In the genomic region with DNA sequence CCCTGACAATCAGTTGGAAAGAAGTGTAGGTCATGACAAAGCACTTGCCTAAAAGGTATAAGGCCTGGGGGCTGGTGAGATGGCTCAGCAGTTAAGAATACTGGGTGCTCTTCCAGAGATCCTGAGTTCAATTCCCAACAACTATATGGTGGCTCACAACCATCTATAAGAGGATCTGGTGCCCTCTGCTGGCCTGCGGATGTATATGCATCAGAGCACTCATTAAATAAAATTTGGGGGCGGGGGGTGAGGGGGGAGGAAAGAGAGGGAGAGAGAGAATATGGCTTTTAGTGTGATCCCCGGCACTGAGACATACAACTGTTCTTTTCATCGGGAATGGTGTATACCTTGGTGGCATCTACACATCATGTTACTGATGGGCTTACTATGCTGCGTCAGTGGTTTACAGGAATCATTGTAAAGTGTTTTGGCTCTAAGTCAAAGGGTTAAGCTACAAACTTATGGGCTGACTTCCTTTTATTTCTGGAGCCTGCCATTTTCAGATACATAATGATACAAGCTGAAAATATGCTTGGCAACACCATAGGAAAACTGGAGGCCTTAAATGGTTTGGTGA, we compare ENCODE assay signal across 12 mouse cellular contexts. TPM values are rescaled to one million over a fixed set of nuclear protein-coding genes. Genes with fewer than 3 reads are reported as not detected.
DNase-seq lines count a peak whose midpoint lies in the region; ATAC-seq and TF ChIP-seq lines count a peak whose summit lies in the region.
"Had no signal": no experiment of that assay in that cellular context is flagged by ENCODE, and none has a peak within 500 bp of the region (broad histone marks: within the 10 kb centered on the region; RNA-seq: fewer than 3 reads in every experiment).

No protein-coding gene starts in this region.

- no peak overlapping the region for H3K27ac ChIP-seq in intestine, postnatal 0 days (ENCODE audit: low read depth, low read length)
- no peak overlapping the region for H3K27ac ChIP-seq in intestine, embryonic 16.5 days (ENCODE audit: low read length)
- no peak overlapping the region for H3K27ac ChIP-seq in MEL (ENCODE audit: control insufficient read depth, low read depth, low read length)
- no peak overlapping the region for H3K27ac ChIP-seq in heart, embryonic 12.5 days (ENCODE audit: poor library complexity, severe bottlenecking)
- H3K27ac ChIP-seq: limb, embryonic 12.5 days had no signal

- H3K9me3 ChIP-seq in intestine, postnatal 0 days (ENCODE audit: control insufficient read depth) = no peaks in the 10 kb centered on the region
- no peaks in the 10 kb centered on the region for H3K9me3 ChIP-seq in intestine, embryonic 16.5 days (ENCODE audit: control insufficient read depth, low read length)
- H3K9me3 ChIP-seq in MEL (replicated peaks; ENCODE audit: insufficient read depth, low read length) = no peaks in the 10 kb centered on the region
- H3K9me3 ChIP-seq in heart, embryonic 12.5 days (replicated peaks) = no peaks in the 10 kb centered on the region
- H3K9me3 ChIP-seq: limb, embryonic 12.5 days had no signal

- no peaks in the 10 kb centered on the region for H3K4me1 ChIP-seq in intestine, postnatal 0 days (replicated peaks; ENCODE audit: control insufficient read depth, insufficient read depth, low read length)
- no peaks in the 10 kb centered on the region for H3K4me1 ChIP-seq in intestine, embryonic 16.5 days (ENCODE audit: control insufficient read depth, insufficient read depth, low read length)
- H3K4me1 ChIP-seq in MEL (ENCODE audit: control insufficient read depth in 1 of 2, insufficient read depth in 2 of 2, low read length in 2 of 2) = peaks cover 6 to 15% of the 10 kb centered on the region in 2 experiments
- peaks cover 3% of the 10 kb centered on the region; the same call in 1 of the 2 replicates for H3K4me1 ChIP-seq in heart, embryonic 12.5 days (replicated peaks)
- H3K4me1 ChIP-seq: limb, embryonic 12.5 days had no signal

- no peak for TF ChIP-seq POLR2A in MEL (IDR thresholded peaks at IDR 0.05; ENCODE audit: control insufficient read depth in 1 of 2, insufficient read depth in 1 of 2, low read depth in 1 of 2, low read length in 2 of 2, poor library complexity in 1 of 2)

- TF ChIP-seq CTCF in intestine, postnatal 0 days (IDR thresholded peaks at IDR 0.05; ENCODE audit: low read depth) = peak; percentile 62
- TF ChIP-seq CTCF in MEL (IDR thresholded peaks at IDR 0.05 in 2 of 3, conservative IDR thresholded peaks at IDR 0.05 in 1 of 3; ENCODE audit: control insufficient read depth in 1 of 3, insufficient read depth in 1 of 3, low read depth in 2 of 3, low read length in 3 of 3, poor library complexity in 1 of 3, severe bottlenecking in 1 of 3) = peak; percentile 39 to 62 (median 59); a peak in 5 of 6 replicates

- ATAC-seq in intestine, postnatal 0 days = no peak
- no peak for ATAC-seq in intestine, embryonic 16.5 days
- ATAC-seq in inflammation-experienced regulatory T-cells, adult 6 months = peak; percentile 41
- no peak for ATAC-seq in heart, embryonic 12.5 days (ENCODE audit: insufficient number of reproducible peaks, low FRiP score)
- ATAC-seq: midbrain, embryonic 16.5 days had no signal

- TF ChIP-seq EP300 in MEL (IDR thresholded peaks at IDR 0.05; ENCODE audit: low read depth in 1 of 2, low read length in 2 of 2) = no peak

- TF ChIP-seq RAD21 in MEL (IDR thresholded peaks at IDR 0.05; ENCODE audit: low read depth, low read length) = peak; percentile 34

- no peak overlapping the region for H3K9ac ChIP-seq in intestine, postnatal 0 days (ENCODE audit: low read depth, low read length)
- no peak overlapping the region for H3K9ac ChIP-seq in intestine, embryonic 16.5 days (ENCODE audit: low read depth, low read length)
- H3K9ac ChIP-seq in MEL (ENCODE audit: control insufficient read depth, low read depth, low read length, poor library complexity, severe bottlenecking) = no peak overlapping the region
- H3K9ac ChIP-seq in heart, embryonic 12.5 days = no peak overlapping the region
- H3K9ac ChIP-seq: limb, embryonic 12.5 days had no signal

- H3K79me2 ChIP-seq in MEL (ENCODE audit: control insufficient read depth, insufficient read depth, low read length, poor library complexity) = no peaks in the 10 kb centered on the region

- H3K4me3 ChIP-seq in intestine, postnatal 0 days (ENCODE audit: low read depth, low read length) = no peak overlapping the region
- no peak overlapping the region for H3K4me3 ChIP-seq in intestine, embryonic 16.5 days (ENCODE audit: low read length)
- H3K4me3 ChIP-seq in MEL (ENCODE audit: control insufficient read depth in 1 of 2, insufficient read depth in 1 of 2, low read depth in 2 of 2, low read length in 2 of 2) = no peak overlapping the region
- H3K4me3 ChIP-seq in heart, embryonic 12.5 days = no peak overlapping the region
- H3K4me3 ChIP-seq: limb, embryonic 12.5 days had no signal

- no peak overlapping the region for H3K4me2 ChIP-seq in intestine, postnatal 0 days (replicated peaks; ENCODE audit: low read depth)
- no peak overlapping the region for H3K4me2 ChIP-seq in intestine, embryonic 16.5 days (ENCODE audit: low read depth, low read length)
- no peak overlapping the region for H3K4me2 ChIP-seq in heart, embryonic 12.5 days
- H3K4me2 ChIP-seq: limb, embryonic 12.5 days had no signal

- WGBS in intestine, postnatal 0 days = 74% methylated on average over 5 of the region's 5 CpGs
- 78% methylated on average over 5 of the region's 5 CpGs for WGBS in intestine, embryonic 16.5 days
- 77% methylated on average over 5 of the region's 5 CpGs for WGBS in heart, embryonic 12.5 days

- no peaks in the 10 kb centered on the region for H3K36me3 ChIP-seq in intestine, postnatal 0 days (ENCODE audit: control insufficient read depth, insufficient read depth)
- H3K36me3 ChIP-seq in intestine, embryonic 16.5 days (ENCODE audit: control insufficient read depth, insufficient read depth, low read length) = no peaks in the 10 kb centered on the region
- H3K36me3 ChIP-seq in MEL (ENCODE audit: control insufficient read depth in 1 of 2, insufficient read depth in 2 of 2, low read length in 2 of 2) = peaks cover 0 to 18% of the 10 kb centered on the region in 2 experiments; a peak in 2 of 4 replicates
- H3K36me3 ChIP-seq in heart, embryonic 12.5 days = peaks cover 5% of the 10 kb centered on the region
- H3K36me3 ChIP-seq: limb, embryonic 12.5 days had no signal

- peak; percentile 40 for DNase-seq in 416B (ENCODE audit: low read depth)
- DNase-seq in MEL (ENCODE audit: low read depth, low spot score) = peak; percentile 57
- no peak for DNase-seq in Muller cell, postnatal 12 days (ENCODE audit: inconsistent ontology term)
- DNase-seq in right cerebral cortex, adult 18-20 months = no peak
- DNase-seq: heart, adult 11 months; kidney, adult 11 months had no signal

- no peaks in the 10 kb centered on the region for H3K27me3 ChIP-seq in intestine, postnatal 0 days (replicated peaks; ENCODE audit: control insufficient read depth, insufficient read depth, low read length)
- no peaks in the 10 kb centered on the region for H3K27me3 ChIP-seq in intestine, embryonic 16.5 days (replicated peaks; ENCODE audit: control insufficient read depth, insufficient read depth, low read length)
- no peaks in the 10 kb centered on the region for H3K27me3 ChIP-seq in MEL (ENCODE audit: control insufficient read depth in 1 of 2, insufficient read depth in 2 of 2, low read length in 2 of 2)
- no peaks in the 10 kb centered on the region for H3K27me3 ChIP-seq in heart, embryonic 12.5 days (replicated peaks)
- H3K27me3 ChIP-seq: limb, embryonic 12.5 days had no signal

TF ChIP-seq in MEL, 35 proteins besides CTCF, POLR2A, EP300 and RAD21:
- TF ChIP-seq RCOR1 (IDR thresholded peaks at IDR 0.05; ENCODE audit: low read depth, low read length) (no peak), GATA1 (IDR thresholded peaks at IDR 0.05; ENCODE audit: low read depth, low read length) (no peak), MAFK (IDR thresholded peaks at IDR 0.05; ENCODE audit: borderline replicate concordance, low read depth, low read length) (peak; percentile 66; the same call in 1 of the 2 replicates), MYC (IDR thresholded peaks at IDR 0.05; ENCODE audit: low read depth, low read length) (no peak), MAZ (IDR thresholded peaks at IDR 0.05; ENCODE audit: low read depth, low read length) (0 out of 2 replicates have a peak, but pooled peaks have one; percentile 45), SMC3 (IDR thresholded peaks at IDR 0.05; ENCODE audit: low read depth, low read length) (peak; percentile 48), ZC3H11A (IDR thresholded peaks at IDR 0.05; ENCODE audit: low read depth, low read length) (peak; percentile 20; the same call in 1 of the 2 replicates)

RNA-seq across cellular contexts. Expression of gene Gm45062, which starts 19.3 kb away (rescaled TPM):
- polyA plus RNA-seq in intestine, postnatal 0 days (2015; fragmentation: Nextera tagmentation; extraction: Ambion mirVana) = 0.30 and 0.75 TPM in 2 replicates
- polyA plus RNA-seq in intestine, embryonic 16.5 days (2015; fragmentation: Nextera tagmentation; extraction: Ambion mirVana) = 5.6 and 6.2 TPM in 2 replicates
- total RNA-seq in MEL (2012; rRNA removed) = 2.2 and 3.0 TPM in 2 replicates
- polyA plus RNA-seq in MEL (2012; ENCODE audit: insufficient read depth in 1 of 2, insufficient read length in 2 of 2, low read depth in 1 of 2, low replicate concordance in 2 of 2, missing spikeins in 1 of 2) = 1 to 10 TPM in 1 of 2 experiments, not detected in 1; 3.6 TPM
- polyA plus RNA-seq in inflammation-experienced regulatory T-cells, adult 6 months (2017; shearing (Covaris generic)) = 10 to 100 TPM; 42.7 to 55.6 (median 46.5) TPM
- polyA plus RNA-seq in heart, embryonic 12.5 days (2016; fragmentation: Nextera tagmentation; extraction: Ambion mirVana) = 9.2 and 9.6 TPM in 2 replicates

RNA-seq across cellular contexts. Expression of gene Umad1, which starts 19.4 kb away (rescaled TPM):
- 24.0 and 25.1 TPM in 2 replicates for polyA plus RNA-seq in intestine, postnatal 0 days (2015; fragmentation: Nextera tagmentation; extraction: Ambion mirVana)
- 27.0 and 29.4 TPM in 2 replicates for polyA plus RNA-seq in intestine, embryonic 16.5 days (2015; fragmentation: Nextera tagmentation; extraction: Ambion mirVana)
- total RNA-seq in MEL (2012; rRNA removed) = 5.3 and 5.9 TPM in 2 replicates
- polyA plus RNA-seq in MEL (2012; ENCODE audit: insufficient read depth in 1 of 2, insufficient read length in 2 of 2, low read depth in 1 of 2, low replicate concordance in 2 of 2, missing spikeins in 1 of 2) = 1 to 10 TPM in 1 of 2 experiments, not detected in 1; 9.7 TPM
- polyA plus RNA-seq in inflammation-experienced regulatory T-cells, adult 6 months (2017; shearing (Covaris generic)) = 10 to 100 TPM in 1 of 3 experiments, 1 to 10 TPM in 2; 9.2 to 21.0 (median 9.5) TPM
- polyA plus RNA-seq in heart, embryonic 12.5 days (2016; fragmentation: Nextera tagmentation; extraction: Ambion mirVana) = 27.1 and 27.2 TPM in 2 replicates

RNA-seq across cellular contexts. Expression of gene Rpa3, which starts 19.5 kb away (rescaled TPM):
- polyA plus RNA-seq in intestine, postnatal 0 days (2015; fragmentation: Nextera tagmentation; extraction: Ambion mirVana) = 78.5 and 83.2 TPM in 2 replicates
- polyA plus RNA-seq in intestine, embryonic 16.5 days (2015; fragmentation: Nextera tagmentation; extraction: Ambion mirVana) = 119 and 126 TPM in 2 replicates
- 77.2 and 78.2 TPM in 2 replicates for total RNA-seq in MEL (2012; rRNA removed)
- 10 to 100 TPM in 1 of 2 experiments, not detected in 1; 80.9 TPM for polyA plus RNA-seq in MEL (2012; ENCODE audit: insufficient read depth in 1 of 2, insufficient read length in 2 of 2, low read depth in 1 of 2, low replicate concordance in 2 of 2, missing spikeins in 1 of 2)
- 100 to 1,000 TPM in 1 of 3 experiments, 10 to 100 TPM in 2; 69.5 to 141 (median 72.2) TPM for polyA plus RNA-seq in inflammation-experienced regulatory T-cells, adult 6 months (2017; shearing (Covaris generic))
- 135 and 141 TPM in 2 replicates for polyA plus RNA-seq in heart, embryonic 12.5 days (2016; fragmentation: Nextera tagmentation; extraction: Ambion mirVana)

Comparison
In these comparisons a context has a peak if more than half of its experiments do, and no peak if none do; other contexts are left out.
1. DNase-seq: peak in 416B (single experiment) and MEL (single experiment); none in Muller cell, postnatal 12 days (single experiment) and right cerebral cortex, adult 18-20 months (single experiment).